Mouse (Mus musculus) central nervous system, embryonic 11.5 days (tissue): ENCODE results near the gene Ctnnal1. TPM values are rescaled to one million over a fixed set of nuclear protein-coding genes. Genes with fewer than 3 reads are reported as not detected.

Experiments used
- polyA plus RNA-seq: library from polyadenylated mRNA; depleted of rRNA; stranded (reverse); fragments of >200 nt; gene quantifications from 2 replicates; pipeline ENCODE4 v1.2.3, GENCODE M21; 2012; rRNA removed

The Ctnnal1 gene
- 29.0 and 40.9 TPM in 2 replicates for polyA plus RNA-seq

DNA sequence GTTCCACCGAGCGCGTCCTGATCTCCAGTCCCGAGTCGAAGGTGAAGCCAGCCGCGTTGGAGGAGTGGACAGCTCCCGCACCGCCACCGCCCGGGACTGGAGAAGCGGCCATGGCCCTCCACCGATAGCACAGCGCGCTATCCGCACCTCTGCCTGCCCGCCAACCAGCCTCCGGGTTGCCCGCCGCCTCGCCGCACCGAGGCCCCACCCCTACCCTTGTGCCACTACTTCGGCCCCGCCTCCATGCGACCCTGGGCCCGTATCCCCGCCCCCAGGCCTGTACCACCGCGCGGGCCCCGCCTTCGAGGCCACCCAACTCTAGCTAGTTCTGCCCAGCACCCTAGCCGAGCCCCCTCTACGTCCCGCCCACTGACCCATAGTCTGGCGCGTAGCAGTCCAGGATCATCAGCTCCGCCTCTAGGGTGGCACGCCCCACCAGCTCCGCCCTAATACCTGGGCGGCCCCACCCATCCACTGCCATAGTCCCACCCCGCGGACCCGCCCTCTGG is at the start of gene Ctnnal1:
Ctnnal1 (minus strand) TSS at position 186 of the 509 bp plus-strand sequence.

DNA sequence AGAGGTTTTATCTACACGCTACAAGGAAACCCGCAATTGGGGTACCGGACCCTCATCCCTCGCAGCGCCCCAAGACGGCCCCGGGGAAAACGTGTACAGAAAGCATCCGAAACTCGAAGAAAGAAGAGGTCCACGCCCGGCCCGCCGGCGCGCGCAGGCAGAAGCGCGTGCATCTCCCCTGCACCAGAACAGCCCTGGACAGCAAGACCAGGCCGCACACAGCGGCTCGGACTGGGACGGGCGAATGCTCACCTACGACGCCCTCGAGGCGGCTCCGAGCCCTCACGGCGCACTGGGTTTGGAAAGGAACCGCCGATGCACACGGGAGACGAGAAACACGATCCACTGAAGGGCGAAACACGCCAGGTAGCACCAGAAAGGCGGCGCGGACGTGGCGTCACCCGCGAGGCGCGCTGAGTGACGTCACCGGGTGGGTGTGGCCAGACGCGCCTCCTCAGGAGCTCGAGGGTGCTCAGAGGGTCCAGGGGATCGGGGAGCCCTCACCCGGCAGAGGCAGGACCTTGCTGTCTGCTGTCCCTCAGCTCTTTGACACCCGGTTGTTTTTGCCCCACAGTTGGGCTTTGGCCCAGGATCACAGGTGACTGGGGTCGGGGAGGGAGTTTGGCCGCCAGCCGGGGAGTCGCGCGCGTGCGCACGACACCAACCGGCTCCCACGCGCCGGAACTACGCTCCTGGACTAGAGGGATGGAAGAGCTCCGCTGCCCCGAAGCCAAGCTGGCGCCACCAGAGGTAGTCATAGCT is 62.9 kb downstream of the Ctnnal1 start, which contains the start of the genes Elp1 and Fam206a:
Elp1 (minus strand) TSS at position 425 of the 762 bp plus-strand sequence.
Fam206a (plus strand) TSS at position 439 of the 762 bp plus-strand sequence.

Other genes with a start within 250 kb of the Ctnnal1 start
- not detected in 2 replicates for gene Gm26657, start 125.1 kb downstream of the Ctnnal1 start, polyA plus RNA-seq
- 0.16 and 0.22 TPM in 2 replicates for gene Actl7b, start 123.7 kb downstream of the Ctnnal1 start, polyA plus RNA-seq
- not detected in 2 replicates for gene Actl7a, start 121.8 kb downstream of the Ctnnal1 start, polyA plus RNA-seq
- gene Elp1, start 62.9 kb downstream of the Ctnnal1 start, polyA plus RNA-seq = 45.9 and 80.3 TPM in 2 replicates
- gene Fam206a, start 62.8 kb downstream of the Ctnnal1 start, polyA plus RNA-seq = 6.8 and 14.0 TPM in 2 replicates
- 6.9 and 11.9 TPM in 2 replicates for gene Tmem245, start 82.2 kb upstream of the Ctnnal1 start, polyA plus RNA-seq
- 2.1 and 3.1 TPM in 2 replicates for gene Frrs1l, start 125.2 kb upstream of the Ctnnal1 start, polyA plus RNA-seq